Mouse (Mus musculus): ENCODE data around the gene Aoah.

DNA sequence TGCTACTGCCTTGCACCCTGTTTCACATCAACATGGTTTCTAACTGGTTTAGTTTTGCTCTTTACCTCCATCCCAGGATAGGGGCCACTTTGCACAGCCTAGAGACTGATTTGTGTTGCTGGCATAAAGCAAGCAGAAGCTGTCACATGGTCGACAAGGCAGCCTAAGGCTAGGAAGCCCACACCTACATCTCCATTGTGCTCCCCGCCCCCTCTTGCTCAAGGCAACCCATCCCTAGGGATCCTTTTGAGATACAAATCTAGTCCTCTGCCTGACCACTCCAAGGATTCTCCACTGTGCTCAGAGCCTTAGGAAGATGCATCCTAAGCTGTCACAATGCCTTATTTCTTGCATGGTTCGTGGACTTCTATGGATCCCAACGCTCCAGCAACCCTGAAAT is 110.2 kb downstream of the Aoah start:
- TF ChIP-seq CTCF (IDR thresholded peaks at IDR 0.05) = no peak
- TF ChIP-seq EP300 (IDR thresholded peaks at IDR 0.05) = no peak

All from lung, postnatal 0 days (tissue).